Mouse (Mus musculus) CH12.LX (cell line): Measurements from ENCODE around the gene Gm49673. TPM values are rescaled to one million over a fixed set of nuclear protein-coding genes. Genes with fewer than 3 reads are reported as not detected.
"Not testable (repeated sequence)": the region's sequence is repeated elsewhere in the genome, so short reads cannot be mapped to it uniquely, and the experiment has no call there.

ENCODE experiments used
- DNase-seq: peaks from one replicate; pipeline ENCODE4 v3.0.0-alpha.2; 2013; ENCODE audit errors: extremely low read depth
- H3K27ac ChIP-seq: 2 replicates; pipeline ENCODE4 v1.5.1; 2012; ENCODE audit warnings: low read depth, mild to moderate bottlenecking, control low read depth, moderate library complexity; ENCODE audit not compliant: insufficient read depth
- H3K27me3 ChIP-seq: replicated peaks from 2 replicates; pipeline ENCODE3; 2012; ENCODE audit warnings: inconsistent platforms
- H3K36me3 ChIP-seq, 2 experiments: replicated peaks in 1 of 2; 2 replicates each; pipeline versions ENCODE3 to v1.6.1; 2012; ENCODE audit warnings: inconsistent platforms in 1 of 2, low read length in 1 of 2, mild to moderate bottlenecking in 1 of 2, mixed read lengths in 1 of 2, moderate library complexity in 1 of 2; ENCODE audit not compliant: control insufficient read depth in 1 of 2, insufficient read depth in 1 of 2
- H3K4me1 ChIP-seq, 2 experiments: 2 replicates each; pipeline ENCODE4 v1.6.1; 2012; ENCODE audit warnings: inconsistent platforms in 1 of 2, moderate library complexity in 1 of 2; ENCODE audit not compliant: insufficient read depth in 2 of 2, control insufficient read depth in 1 of 2
- H3K4me2 ChIP-seq: 2 replicates; pipeline ENCODE4 v1.6.1; 2012; ENCODE audit warnings: low read depth, mild to moderate bottlenecking, control low read depth; ENCODE audit not compliant: poor library complexity, insufficient read depth, severe bottlenecking
- H3K4me3 ChIP-seq, 3 experiments: fragments of 150-350 bp in 1 of 3; sonication (generic) in 1 of 3; replicated peaks in 1 of 3; 2 replicates each; pipeline versions ENCODE3 to v1.5.1; 2011 to 2012; ENCODE audit warnings: low read depth in 2 of 3, low read length in 2 of 3, mild to moderate bottlenecking in 2 of 3, moderate library complexity in 2 of 3, control low read depth in 1 of 3, improper control_type of control experiment in 1 of 3, inconsistent platforms in 1 of 3, mixed read lengths in 1 of 3; ENCODE audit not compliant: poor library complexity in 1 of 3
- H3K79me2 ChIP-seq: replicated peaks from 2 replicates; pipeline ENCODE4 v1.6.1; 2012; ENCODE audit warnings: mild to moderate bottlenecking, moderate library complexity; ENCODE audit not compliant: control insufficient read depth, poor library complexity, insufficient read depth, severe bottlenecking; ENCODE audit errors: extremely low read depth
- H3K9ac ChIP-seq: 2 replicates; pipeline ENCODE4 v1.6.1; 2012; ENCODE audit warnings: low read depth, mild to moderate bottlenecking, control low read depth, moderate library complexity; ENCODE audit not compliant: insufficient read depth
- H3K9me3 ChIP-seq: replicated peaks from 2 replicates; pipeline ENCODE3; 2012; ENCODE audit warnings: low read length, inconsistent platforms, mixed read lengths
- BHLHE40 ChIP-seq: IDR thresholded peaks from 2 replicates; pipeline ENCODE4 v1.6.1; 2011; ENCODE audit warnings: mild to moderate bottlenecking, low read depth, low read length, improper control_type of control experiment
- CHD1 ChIP-seq: IDR thresholded peaks from 2 replicates; pipeline ENCODE4 v1.6.1; 2012; ENCODE audit warnings: low read depth, low read length, improper control_type of control experiment, inconsistent platforms
- CHD2 ChIP-seq: IDR thresholded peaks from 2 replicates; pipeline ENCODE4 v1.6.1; 2011; ENCODE audit warnings: low read length, improper control_type of control experiment
- CTCF ChIP-seq, 2 experiments: IDR thresholded peaks in 1 of 2; conservative IDR thresholded peaks in 1 of 2; 2 replicates each; pipeline ENCODE4 v1.5.1; 2011 to 2012; ENCODE audit warnings: low read depth in 2 of 2, low read length in 2 of 2, improper control_type of control experiment in 1 of 2, inconsistent platforms in 1 of 2, mild to moderate bottlenecking in 1 of 2, moderate library complexity in 1 of 2
- E2F4 ChIP-seq: IDR thresholded peaks from 2 replicates; pipeline ENCODE4 v1.6.1; 2011; ENCODE audit warnings: low read depth, low read length, improper control_type of control experiment; ENCODE audit not compliant: insufficient replicate concordance
- ELF1 ChIP-seq: IDR thresholded peaks from 2 replicates; pipeline ENCODE4 v1.6.1; 2014; ENCODE audit warnings: low read depth, mild to moderate bottlenecking, inconsistent platforms, low read length, improper control_type of control experiment
- EP300 ChIP-seq: IDR thresholded peaks from 2 replicates; pipeline ENCODE4 v1.6.1; 2011; ENCODE audit warnings: low read length, improper control_type of control experiment
- ETS1 ChIP-seq: conservative IDR thresholded peaks from 2 replicates; pipeline ENCODE4 v1.6.1; 2012; ENCODE audit warnings: low read depth, mild to moderate bottlenecking, inconsistent platforms, low read length, improper control_type of control experiment, moderate library complexity
- GABPA ChIP-seq: IDR thresholded peaks from 2 replicates; pipeline ENCODE4 v1.6.1; 2012; ENCODE audit warnings: low read depth, low read length, improper control_type of control experiment, inconsistent platforms; ENCODE audit not compliant: insufficient replicate concordance
- HCFC1 ChIP-seq: IDR thresholded peaks from 2 replicates; pipeline ENCODE4 v1.6.1; 2012; ENCODE audit warnings: low read depth, mild to moderate bottlenecking, inconsistent platforms, low read length, improper control_type of control experiment
- IRF4 ChIP-seq: IDR thresholded peaks from 2 replicates; pipeline ENCODE4 v1.6.1; 2014; ENCODE audit warnings: low read depth, mild to moderate bottlenecking, inconsistent platforms, low read length, improper control_type of control experiment
- JUN ChIP-seq: IDR thresholded peaks from 2 replicates; pipeline ENCODE4 v1.6.1; 2011; ENCODE audit warnings: low read depth, mild to moderate bottlenecking, low read length, improper control_type of control experiment, moderate library complexity; ENCODE audit not compliant: insufficient read depth
- JUND ChIP-seq: conservative IDR thresholded peaks from 2 replicates; pipeline ENCODE4 v1.6.1; 2011; ENCODE audit warnings: low read depth, low read length, improper control_type of control experiment
- KAT2A ChIP-seq: IDR thresholded peaks from 2 replicates; pipeline ENCODE4 v1.6.1; 2012; ENCODE audit warnings: low read length, improper control_type of control experiment, inconsistent platforms; ENCODE audit not compliant: insufficient replicate concordance
- MAFK ChIP-seq: IDR thresholded peaks from 2 replicates; pipeline ENCODE4 v1.6.1; 2011; ENCODE audit warnings: low read length, improper control_type of control experiment; ENCODE audit not compliant: insufficient replicate concordance
- MAX ChIP-seq: IDR thresholded peaks from 2 replicates; pipeline ENCODE4 v1.6.1; 2011; ENCODE audit warnings: low read length, improper control_type of control experiment
- MAZ ChIP-seq: IDR thresholded peaks from 2 replicates; pipeline ENCODE4 v1.6.1; 2012; ENCODE audit warnings: low read depth, mild to moderate bottlenecking, inconsistent platforms, low read length, improper control_type of control experiment, moderate library complexity
- MEF2A ChIP-seq: IDR thresholded peaks from 2 replicates; pipeline ENCODE4 v1.6.1; 2014; ENCODE audit warnings: low read depth, mild to moderate bottlenecking, inconsistent platforms, low read length, improper control_type of control experiment, borderline replicate concordance
- MXI1 ChIP-seq: IDR thresholded peaks from 2 replicates; pipeline ENCODE4 v1.6.1; 2011; ENCODE audit warnings: mild to moderate bottlenecking, low read depth, low read length, improper control_type of control experiment
- MYC ChIP-seq: IDR thresholded peaks from 2 replicates; pipeline ENCODE4 v1.6.1; 2011; ENCODE audit warnings: low read depth, mild to moderate bottlenecking, improper control_type of control experiment, low read length
- NRF1 ChIP-seq: IDR thresholded peaks from 2 replicates; pipeline ENCODE4 v1.6.1; 2014; ENCODE audit warnings: low read depth, mild to moderate bottlenecking, inconsistent platforms, low read length, improper control_type of control experiment, moderate library complexity
- PAX5 ChIP-seq: IDR thresholded peaks from 2 replicates; pipeline ENCODE4 v1.6.1; 2012; ENCODE audit warnings: low read length, inconsistent platforms, mixed read lengths
- POLR2A ChIP-seq: IDR thresholded peaks from 2 replicates; pipeline ENCODE4 v1.6.1; 2011; ENCODE audit warnings: low read depth, mild to moderate bottlenecking, improper control_type of control experiment, low read length
- POLR2AphosphoS2 ChIP-seq: IDR thresholded peaks from 2 replicates; pipeline ENCODE4 v1.6.1; 2011; ENCODE audit warnings: low read depth, low read length, improper control_type of control experiment
- RAD21 ChIP-seq: IDR thresholded peaks from 2 replicates; pipeline ENCODE4 v1.6.1; 2011; ENCODE audit warnings: low read depth, mild to moderate bottlenecking, low read length, improper control_type of control experiment, moderate library complexity
- RCOR1 ChIP-seq: conservative IDR thresholded peaks from 2 replicates; pipeline ENCODE4 v1.6.1; 2012; ENCODE audit warnings: low read depth, mild to moderate bottlenecking, inconsistent platforms, low read length, improper control_type of control experiment
- SIN3A ChIP-seq: IDR thresholded peaks from 2 replicates; pipeline ENCODE4 v1.6.1; 2012; ENCODE audit warnings: low read length, improper control_type of control experiment, inconsistent platforms
- SMC3 ChIP-seq: IDR thresholded peaks from 2 replicates; pipeline ENCODE4 v1.6.1; 2011; ENCODE audit warnings: low read depth, low read length, improper control_type of control experiment
- TBP ChIP-seq: conservative IDR thresholded peaks from 2 replicates; pipeline ENCODE4 v1.6.1; 2011; ENCODE audit warnings: low read depth, low read length, improper control_type of control experiment
- TCF12 ChIP-seq: IDR thresholded peaks from 2 replicates; pipeline ENCODE4 v1.6.1; 2014; ENCODE audit warnings: low read depth, mild to moderate bottlenecking, inconsistent platforms, low read length, improper control_type of control experiment
- UBTF ChIP-seq: IDR thresholded peaks from 2 replicates; pipeline ENCODE4 v1.6.1; 2012; ENCODE audit warnings: low read depth, mild to moderate bottlenecking, inconsistent platforms, low read length, improper control_type of control experiment, moderate library complexity
- USF2 ChIP-seq: conservative IDR thresholded peaks from 2 replicates; pipeline ENCODE4 v1.6.1; 2011; ENCODE audit warnings: low read depth, low read length, improper control_type of control experiment
- ZC3H11A ChIP-seq: IDR thresholded peaks from 2 replicates; pipeline ENCODE4 v1.6.1; 2012; ENCODE audit warnings: low read depth, mild to moderate bottlenecking, inconsistent platforms, low read length, improper control_type of control experiment
- ZKSCAN1 ChIP-seq: IDR thresholded peaks from 2 replicates; pipeline ENCODE4 v1.6.1; 2012; ENCODE audit warnings: low read depth, inconsistent platforms, low read length, improper control_type of control experiment, borderline replicate concordance
- ZNF384 ChIP-seq: IDR thresholded peaks from 2 replicates; pipeline ENCODE4 v1.6.1; 2012; ENCODE audit warnings: low read depth, low read length, improper control_type of control experiment, inconsistent platforms
- dilution Hi-C: fragments of 300-500 bp; cut with MboI; formaldehyde crosslinking; loops from 2 replicates; pipeline ENCODE4 v1.14.3; 2020; ENCODE audit warnings: low sequenced_read_pairs; ENCODE audit not compliant: extremely low pct_unique_long_range_greater_than_20kb, extremely low pct_ligation_motif_present
- in situ Hi-C: fragments of 300-500 bp; cut with MboI; formaldehyde crosslinking; loops from 3 replicates; pipeline ENCODE4 v1.14.3; 2019; ENCODE audit warnings: low sequenced_read_pairs, low pct_ligation_motif_present, low pct_unique_long_range_greater_than_20kb, mixed read lengths
- polyA plus RNA-seq: library from polyadenylated mRNA; unstranded; fragments of >175 nt; gene quantifications from 2 replicates; pipeline ENCODE4 v1.2.1, GENCODE M21; 2012; ENCODE audit warnings: low read depth; ENCODE audit not compliant: insufficient read length
- total RNA-seq, 2 experiments: library from RNA; depleted of rRNA; stranded (reverse); fragments of 300-350 nt in 1 of 2; fragments of >200 nt in 1 of 2; gene quantifications; 2 replicates each; pipeline ENCODE4 v1.2.3; 2012 to 2014

Gene Gm49673
- total and polyA plus RNA-seq, 3 experiments: 0.10 TPM; not detected in 2

- dilution Hi-C loops: no loop called here
- H3K9me3 ChIP-seq: no peaks in the 10 kb centered on the region
- H3K4me3 ChIP-seq: no peak overlapping the region
- H3K36me3 ChIP-seq: peaks cover 34 to 59% of the 10 kb centered on the region in 2 experiments
- H3K4me1 ChIP-seq: peaks cover 9 to 40% of the 10 kb centered on the region in 2 experiments
- no peak overlapping the region for H3K27ac ChIP-seq
- peak; percentile 59 for DNase-seq
- in situ Hi-C loops: no loop called here
- TF ChIP-seq MEF2A (peak; percentile 91), MYC (no peak), TCF12 (no peak), KAT2A (no peak), MAZ (no peak), JUN (no peak), GABPA (no peak), UBTF (no peak), RAD21 (no peak), RCOR1 (no peak), SMC3 (no peak), CTCF (conservative IDR thresholded peaks at IDR 0.05 in 1 of 2, IDR thresholded peaks at IDR 0.05 in 1 of 2; ENCODE audit: low read depth in 2 of 2, low read length in 2 of 2) (no peak), MAFK (no peak), POLR2AphosphoS2 (no peak), E2F4 (no peak), MAX (no peak), ZKSCAN1 (no peak), PAX5 (no peak), ELF1 (no peak), USF2 (no peak), IRF4 (0 out of 2 replicates have a peak, but pooled peaks have one; percentile 35), ZNF384 (no peak), ZC3H11A (no peak), EP300 (no peak), BHLHE40 (peak; percentile 79), MXI1 (peak; percentile 46; the same call in 1 of the 2 replicates), CHD2 (no peak), CHD1 (no peak), TBP (no peak), HCFC1 (no peak), ETS1 (peak; percentile 59), JUND (no peak), NRF1 (no peak), SIN3A (peak; percentile 31; the same call in 1 of the 2 replicates), POLR2A (no peak)
- H3K9ac ChIP-seq: no peak overlapping the region
- H3K27me3 ChIP-seq: no peaks in the 10 kb centered on the region
- no peak overlapping the region for H3K4me2 ChIP-seq
- H3K79me2 ChIP-seq: no peaks in the 10 kb centered on the region; the same call in 1 of the 2 replicates
Measured at GRCm38 (mm10) chr17:8170331-8170730, 22.7 kb upstream of the Gm49673 start.

- Histone ChIP-seq H3K36me3 (peaks cover 16 to 36% of the 10 kb centered on the region in 2 experiments), H3K4me1 (peaks cover 9 to 43% of the 10 kb centered on the region in 2 experiments)
- H3K4me2 ChIP-seq, H3K27ac ChIP-seq, H3K9me3 ChIP-seq, H3K27me3 ChIP-seq, in situ Hi-C loops, H3K9ac ChIP-seq, H3K79me2 ChIP-seq, DNase-seq, dilution Hi-C loops, H3K4me3 ChIP-seq: not testable (repeated sequence)
Measured at GRCm38 (mm10) chr17:8167436-8167835, 19.8 kb upstream of the Gm49673 start.
